Mouse (Mus musculus) midbrain, embryonic 16.5 days (tissue): ENCODE data around the gene Mtg2. TPM values are rescaled to one million over a fixed set of nuclear protein-coding genes. Genes with fewer than 3 reads are reported as not detected.
A peak's percentile ranks its signal among the peaks of the same experiment; 100 is the strongest.

Experiments
- ATAC-seq: fragments of 200-750 bp; cut with Nextera tagmentation; 2 replicates; pipeline ENCODE4 v1.8.0; 2017; ENCODE audit warnings: moderate TSS enrichment
- H3K27ac ChIP-seq: fragments of 300-500 bp; sonication (generic); 2 replicates; pipeline ENCODE4 v1.5.1; 2014; ENCODE audit warnings: mild to moderate bottlenecking, low read length, mixed read lengths
- H3K27me3 ChIP-seq: fragments of 300-500 bp; sonication (generic); 2 replicates; pipeline ENCODE4 v1.6.1; 2014; ENCODE audit warnings: low read depth, low read length, mixed read lengths; ENCODE audit not compliant: control insufficient read depth, insufficient read depth
- H3K36me3 ChIP-seq: fragments of 300-500 bp; sonication (generic); 2 replicates; pipeline ENCODE4 v1.6.1; 2014; ENCODE audit warnings: mild to moderate bottlenecking, low read length, moderate library complexity, mixed read lengths; ENCODE audit not compliant: control insufficient read depth, insufficient read depth
- H3K4me1 ChIP-seq: fragments of 300-500 bp; sonication (generic); 2 replicates; pipeline ENCODE4 v1.6.1; 2014; ENCODE audit warnings: mild to moderate bottlenecking, low read length, mixed read lengths; ENCODE audit not compliant: control insufficient read depth, insufficient read depth
- H3K4me2 ChIP-seq: fragments of 300-500 bp; sonication (generic); 2 replicates; pipeline ENCODE4 v1.6.1; 2014; ENCODE audit warnings: mild to moderate bottlenecking, low read length, mixed read lengths
- H3K4me3 ChIP-seq: fragments of 300-500 bp; sonication (generic); 2 replicates; pipeline ENCODE4 v1.5.1; 2014; ENCODE audit warnings: low read depth, mild to moderate bottlenecking, low read length, moderate library complexity, mixed read lengths
- H3K9ac ChIP-seq: fragments of 300-500 bp; sonication (generic); 2 replicates; pipeline ENCODE4 v1.6.1; 2014; ENCODE audit warnings: low read depth, low read length, mixed read lengths
- H3K9me3 ChIP-seq: fragments of 300-500 bp; sonication (generic); replicated peaks from 2 replicates; pipeline ENCODE4 v1.6.1; 2014; ENCODE audit warnings: mild to moderate bottlenecking, low read length, mixed read lengths; ENCODE audit not compliant: control insufficient read depth, poor library complexity, severe bottlenecking
- WGBS: fragments of 180-500 bp; shearing (Covaris S2); extraction: QIAGEN DNeasy Blood & Tissue Kit; methylation state at CpG from one replicate; pipeline ENCODE4 v1.1.7; 2014; 5-methylcytosine and 5-hydroxymethylcytosine counted together
- polyA plus RNA-seq: library from polyadenylated mRNA; unstranded; fragments of >200 nt; fragmentation: Nextera tagmentation; extraction: Ambion mirVana; gene quantifications from 2 replicates; pipeline ENCODE4 v1.2.1, GENCODE M21; 2015

The Mtg2 gene
- polyA plus RNA-seq, 1 experiment from 2014 or later, result 35.7 TPM

- no peak for ATAC-seq
- H3K9me3 ChIP-seq, result no peaks in the 10 kb centered on the region
- peaks cover 24% of the 10 kb centered on the region for H3K4me1 ChIP-seq
- no peak overlapping the region for H3K4me3 ChIP-seq
- H3K4me2 ChIP-seq, result no peak overlapping the region
- WGBS, result 95% methylated on average over 18 of the region's 18 CpGs
- no peak overlapping the region for H3K9ac ChIP-seq
- no peak overlapping the region for H3K27ac ChIP-seq
- no peaks in the 10 kb centered on the region for H3K27me3 ChIP-seq
- peaks cover 3% of the 10 kb centered on the region; the same call in 1 of the 2 replicates for H3K36me3 ChIP-seq
Observed at GRCm38 (mm10) chr2:180047980-180048635, 22.3 kb upstream of the Mtg2 start.

- Histone ChIP-seq H3K27ac (no peak overlapping the region), H3K4me2 (no peak overlapping the region), H3K36me3 (peaks cover 25% of the 10 kb centered on the region), H3K4me1 (peaks cover 3% of the 10 kb centered on the region; the same call in 1 of the 2 replicates), H3K9me3 (no peaks in the 10 kb centered on the region), H3K4me3 (no peak overlapping the region), H3K27me3 (no peaks in the 10 kb centered on the region), H3K9ac (no peak overlapping the region)
- peak; percentile 16 for ATAC-seq
- 24% methylated on average over 5 of the region's 5 CpGs for WGBS
Observed at GRCm38 (mm10) chr2:180050986-180051385, 19.4 kb upstream of the Mtg2 start.

- H3K27me3 ChIP-seq, result no peaks in the 10 kb centered on the region
- no peak overlapping the region for H3K4me2 ChIP-seq
- H3K9ac ChIP-seq, result no peak overlapping the region
- 89% methylated on average over 14 of the region's 14 CpGs for WGBS
- no peak overlapping the region for H3K27ac ChIP-seq
- peaks cover 3% of the 10 kb centered on the region; the same call in 1 of the 2 replicates for H3K4me1 ChIP-seq
- no peaks in the 10 kb centered on the region for H3K9me3 ChIP-seq
- H3K36me3 ChIP-seq, result peaks cover 32% of the 10 kb centered on the region
- ATAC-seq, result peak; percentile 43; the same call in 1 of the 2 replicates
- H3K4me3 ChIP-seq, result no peak overlapping the region
Observed at GRCm38 (mm10) chr2:180051986-180052733, 18.2 kb upstream of the Mtg2 start.

- Histone ChIP-seq H3K9me3 (no peaks in the 10 kb centered on the region), H3K27ac (no peak overlapping the region), H3K27me3 (no peaks in the 10 kb centered on the region), H3K9ac (no peak overlapping the region), H3K4me2 (no peak overlapping the region), H3K4me3 (no peak overlapping the region), H3K36me3 (peaks cover 34% of the 10 kb centered on the region), H3K4me1 (peaks cover 3% of the 10 kb centered on the region; the same call in 1 of the 2 replicates)
- no peak for ATAC-seq
- WGBS, result 94% methylated on average over 9 of the region's 9 CpGs
Observed at GRCm38 (mm10) chr2:180053001-180053400, 17.4 kb upstream of the Mtg2 start.

- H3K27ac ChIP-seq, result no peak overlapping the region
- H3K27me3 ChIP-seq, result no peaks in the 10 kb centered on the region
- no peak overlapping the region for H3K4me3 ChIP-seq
- 96% methylated on average over 11 of the region's 11 CpGs for WGBS
- no peak overlapping the region for H3K9ac ChIP-seq
- no peaks in the 10 kb centered on the region for H3K9me3 ChIP-seq
- H3K4me2 ChIP-seq, result no peak overlapping the region
- H3K36me3 ChIP-seq, result peaks cover 42% of the 10 kb centered on the region
- no peak for ATAC-seq
- H3K4me1 ChIP-seq, result no peaks in the 10 kb centered on the region
Observed at GRCm38 (mm10) chr2:180063338-180064131, 6.9 kb upstream of the Mtg2 start.

GRCm38 (mm10) chr2:180069770-180070480 lies 463 bp upstream of the Mtg2 start:
- WGBS, result 35% methylated on average over 20 of the region's 20 CpGs
- peak overlapping the region; percentile 71 for H3K4me3 ChIP-seq

GRCm38 (mm10) chr2:180071671-180072070 lies 1.3 kb downstream of the Mtg2 start:
- ATAC-seq, result no peak
- no peak overlapping the region for H3K4me3 ChIP-seq
- no peaks in the 10 kb centered on the region for H3K27me3 ChIP-seq
- 80% methylated on average over 2 of the region's 2 CpGs for WGBS
- no peak overlapping the region; the same call in 1 of the 2 replicates for H3K4me2 ChIP-seq
- H3K9me3 ChIP-seq, result no peaks in the 10 kb centered on the region
- peaks cover 16% of the 10 kb centered on the region for H3K4me1 ChIP-seq
- H3K9ac ChIP-seq, result no peak overlapping the region
- no peak overlapping the region for H3K27ac ChIP-seq
- no peaks in the 10 kb centered on the region for H3K36me3 ChIP-seq

More at GRCm38 (mm10) chr2:180069770-180070480, 463 bp upstream of the Mtg2 start:
- Histone ChIP-seq H3K9me3 (no peaks in the 10 kb centered on the region), H3K27me3 (no peaks in the 10 kb centered on the region), H3K9ac (peak overlapping the region; percentile 76), H3K27ac (peak overlapping the region; percentile 93), H3K36me3 (no peaks in the 10 kb centered on the region), H3K4me2 (peak overlapping the region; percentile 93), H3K4me1 (peaks cover 16% of the 10 kb centered on the region)
- peak; percentile 77 for ATAC-seq

- 87% methylated on average over 7 of the region's 7 CpGs for WGBS
- Histone ChIP-seq H3K9ac (no peak overlapping the region), H3K27ac (no peak overlapping the region), H3K36me3 (no peaks in the 10 kb centered on the region), H3K4me2 (no peak overlapping the region), H3K4me3 (no peak overlapping the region), H3K4me1 (peaks cover 16% of the 10 kb centered on the region), H3K9me3 (no peaks in the 10 kb centered on the region), H3K27me3 (no peaks in the 10 kb centered on the region)
- no peak for ATAC-seq
Observed at GRCm38 (mm10) chr2:180072886-180073285, 2.5 kb downstream of the Mtg2 start.
